28 mouse cellular contexts compared by ENCODE assay signal in the genomic region with DNA sequence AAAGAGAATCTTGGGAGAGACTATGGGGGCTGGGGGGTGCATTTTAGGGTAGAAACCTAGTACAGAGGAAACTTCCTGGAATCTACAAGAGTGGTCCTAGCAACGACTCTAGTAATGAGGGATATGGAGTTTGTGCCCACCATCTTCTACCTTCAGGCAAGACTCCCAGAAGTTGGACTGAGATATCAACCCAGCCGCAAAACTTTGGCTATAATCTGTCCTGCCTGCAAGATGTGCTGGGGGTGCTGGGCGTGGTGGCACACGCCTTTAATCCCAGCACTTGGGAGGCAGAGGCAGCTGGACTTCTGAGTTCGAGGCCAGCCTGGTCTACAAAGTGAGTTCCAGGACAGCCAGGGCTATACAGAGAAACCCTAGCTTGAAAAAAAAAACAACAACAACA. TPM values are rescaled to one million over a fixed set of nuclear protein-coding genes. Genes with fewer than 3 reads are reported as not detected.
DNase-seq lines count a peak whose midpoint lies in the region; ATAC-seq and TF ChIP-seq lines count a peak whose summit lies in the region.
"Had no signal": no experiment of that assay in that cellular context is flagged by ENCODE, and none has a peak within 500 bp of the region (broad histone marks: within the 10 kb centered on the region; RNA-seq: fewer than 3 reads in every experiment).

No protein-coding gene starts in this region.

- WGBS in liver, embryonic 11.5 days: 69% methylated on average over 5 of the region's 5 CpGs
- WGBS in liver, embryonic 14.5 days (ENCODE audit: insufficient replicate concordance): 33% methylated on average over 5 of the region's 5 CpGs
- 95% methylated on average over 5 of the region's 5 CpGs for WGBS in intestine, postnatal 0 days

- no peak overlapping the region for H3K27ac ChIP-seq in liver, embryonic 11.5 days (ENCODE audit: low read depth, low read length)
- H3K27ac ChIP-seq in liver, embryonic 14.5 days: no peak overlapping the region
- no peak overlapping the region for H3K27ac ChIP-seq in intestine, postnatal 0 days (ENCODE audit: low read depth, low read length)
- H3K27ac ChIP-seq: embryonic facial prominence, embryonic 10.5 days; embryonic facial prominence, embryonic 12.5 days; forebrain, embryonic 13.5 days; forebrain, embryonic 15.5 days had no signal

- no peak for TF ChIP-seq CTCF in liver, embryonic 14.5 days (IDR thresholded peaks at IDR 0.05; ENCODE audit: low read depth)
- TF ChIP-seq CTCF in intestine, postnatal 0 days (IDR thresholded peaks at IDR 0.05; ENCODE audit: low read depth): no peak

- peak; percentile 46 for DNase-seq in liver
- no peak for DNase-seq in liver, embryonic 11.5 days (ENCODE audit: low spot score)
- DNase-seq in liver, embryonic 14.5 days (ENCODE audit: low read depth in 3 of 3, low spot score in 3 of 3): peak; percentile 19 to 29 (median 24)
- DNase-seq in gastrocnemius, postnatal 10 days: no peak
- DNase-seq: adrenal gland, adult 8-10 months; adrenal gland, postnatal 14 days; adrenal gland, postnatal 36 days; B cell, adult 2 months; cerebellum, adult 11-12 months; cerebellum, adult 2 months; cerebellum, adult 9-10 months; cerebellum, postnatal 10 days; cerebellum, postnatal 25 days had no signal

- no peak overlapping the region for H3K4me2 ChIP-seq in liver, embryonic 11.5 days
- H3K4me2 ChIP-seq in liver, embryonic 14.5 days (ENCODE audit: low read depth): no peak overlapping the region
- no peak overlapping the region for H3K4me2 ChIP-seq in intestine, postnatal 0 days (replicated peaks; ENCODE audit: low read depth)
- H3K4me2 ChIP-seq: embryonic facial prominence, embryonic 12.5 days; forebrain, embryonic 13.5 days; forebrain, embryonic 15.5 days had no signal

- H3K9ac ChIP-seq in liver, embryonic 11.5 days (ENCODE audit: low read depth, low read length): no peak overlapping the region
- H3K9ac ChIP-seq in liver, embryonic 14.5 days (replicated peaks): no peak overlapping the region
- H3K9ac ChIP-seq in intestine, postnatal 0 days (ENCODE audit: low read depth, low read length): no peak overlapping the region
- H3K9ac ChIP-seq: embryonic facial prominence, embryonic 12.5 days; forebrain, embryonic 13.5 days; forebrain, embryonic 15.5 days had no signal

- no peaks in the 10 kb centered on the region for H3K27me3 ChIP-seq in liver, embryonic 11.5 days (replicated peaks; ENCODE audit: control insufficient read depth, insufficient read depth, low read length)
- no peaks in the 10 kb centered on the region for H3K27me3 ChIP-seq in liver, embryonic 14.5 days (ENCODE audit: control insufficient read depth, insufficient read depth, low read length)
- no peaks in the 10 kb centered on the region for H3K27me3 ChIP-seq in intestine, postnatal 0 days (replicated peaks; ENCODE audit: control insufficient read depth, insufficient read depth, low read length)
- H3K27me3 ChIP-seq: CH12.LX; embryonic facial prominence, embryonic 12.5 days; forebrain, embryonic 13.5 days; forebrain, embryonic 15.5 days; Patski had no signal

- no peak; the same call in 1 of the 2 replicates for ATAC-seq in liver, embryonic 11.5 days (replicated peaks; ENCODE audit: low FRiP score)
- peak; percentile 37 for ATAC-seq in liver, embryonic 14.5 days (ENCODE audit: insufficient read depth)
- ATAC-seq in megakaryocyte-erythroid progenitor cell, adult 5-6 weeks (replicated peaks; ENCODE audit: low FRiP score, low TSS enrichment, poor library complexity, severe bottlenecking): 0 out of 2 replicates have a peak, but pooled peaks have one; percentile 38
- no peak for ATAC-seq in intestine, postnatal 0 days
- ATAC-seq: activated CD4-positive, CD25-positive, alpha-beta regulatory T cell, adult 4 months; CD4-positive, CD25-positive, alpha-beta regulatory T cell, adult 4 months; forebrain, embryonic 13.5 days; forebrain, embryonic 15.5 days; Patski had no signal

- no peaks in the 10 kb centered on the region for H3K9me3 ChIP-seq in liver, embryonic 11.5 days (ENCODE audit: control insufficient read depth, low read length)
- no peaks in the 10 kb centered on the region for H3K9me3 ChIP-seq in liver, embryonic 14.5 days (ENCODE audit: control insufficient read depth, low read length)
- H3K9me3 ChIP-seq in intestine, postnatal 0 days (ENCODE audit: control insufficient read depth): no peaks in the 10 kb centered on the region
- H3K9me3 ChIP-seq: embryonic facial prominence, embryonic 10.5 days; embryonic facial prominence, embryonic 12.5 days; forebrain, embryonic 13.5 days; forebrain, embryonic 15.5 days; G1E had no signal

- H3K4me1 ChIP-seq in liver, embryonic 11.5 days (replicated peaks; ENCODE audit: control insufficient read depth, insufficient read depth, low read length): peaks cover 2% of the 10 kb centered on the region; the same call in 1 of the 2 replicates
- H3K4me1 ChIP-seq in liver, embryonic 14.5 days (replicated peaks; ENCODE audit: control insufficient read depth in 2 of 2, insufficient read depth in 2 of 2, low read length in 1 of 2): peaks cover 31 to 33% of the 10 kb centered on the region in 2 experiments
- H3K4me1 ChIP-seq in intestine, postnatal 0 days (replicated peaks; ENCODE audit: control insufficient read depth, insufficient read depth, low read length): no peaks in the 10 kb centered on the region
- H3K4me1 ChIP-seq: embryonic facial prominence, embryonic 10.5 days; embryonic facial prominence, embryonic 12.5 days; forebrain, embryonic 13.5 days; forebrain, embryonic 15.5 days had no signal

- no peak overlapping the region for H3K4me3 ChIP-seq in liver, embryonic 11.5 days (ENCODE audit: low read depth, low read length)
- no peak overlapping the region for H3K4me3 ChIP-seq in liver, embryonic 14.5 days (ENCODE audit: insufficient read depth in 1 of 2, low read depth in 2 of 2, low read length in 2 of 2)
- no peak overlapping the region for H3K4me3 ChIP-seq in intestine, postnatal 0 days (ENCODE audit: low read depth, low read length)
- H3K4me3 ChIP-seq: embryonic facial prominence, embryonic 10.5 days; embryonic facial prominence, embryonic 12.5 days; forebrain, embryonic 13.5 days; forebrain, embryonic 15.5 days had no signal

- peak; percentile 52 for TF ChIP-seq EP300 in liver, embryonic 14.5 days (IDR thresholded peaks at IDR 0.05; ENCODE audit: low read depth)

- no peaks in the 10 kb centered on the region for H3K36me3 ChIP-seq in liver, embryonic 11.5 days (ENCODE audit: control insufficient read depth, insufficient read depth, low read length)
- no peaks in the 10 kb centered on the region for H3K36me3 ChIP-seq in liver, embryonic 14.5 days (replicated peaks; ENCODE audit: control insufficient read depth, insufficient read depth, low read depth)
- no peaks in the 10 kb centered on the region for H3K36me3 ChIP-seq in intestine, postnatal 0 days (ENCODE audit: control insufficient read depth, insufficient read depth)
- H3K36me3 ChIP-seq: embryonic facial prominence, embryonic 10.5 days; embryonic facial prominence, embryonic 12.5 days; forebrain, embryonic 15.5 days; G1E had no signal

RNA-seq across cellular contexts. Expression of a gene that starts 28.9 kb away (rescaled TPM):
- polyA plus RNA-seq in liver, embryonic 11.5 days (2014; fragmentation: Nextera tagmentation; extraction: Ambion mirVana): 0.30 and 0.32 TPM in 2 replicates
- polyA plus RNA-seq in liver, embryonic 14.5 days (2012; rRNA removed): 0.02 TPM in 1 of 2 replicates, not detected in the other
- not detected in 2 replicates for polyA plus RNA-seq in liver, embryonic 14.5 days (2014; fragmentation: Nextera tagmentation; extraction: Ambion mirVana)
- not detected in 2 replicates for total RNA-seq in megakaryocyte-erythroid progenitor cell, adult 5-6 weeks (2014; fragmentation: Nextera tagmentation)
- total RNA-seq in megakaryocyte-erythroid progenitor cell, adult 5-6 weeks (2017): not detected in 2 replicates
- total RNA-seq in gastrocnemius, postnatal 10 days (2021): not detected
- not detected in 2 replicates for polyA plus RNA-seq in intestine, postnatal 0 days (2015; fragmentation: Nextera tagmentation; extraction: Ambion mirVana)
- total RNA-seq: adrenal gland, adult 18-20 months; adrenal gland, adult 8-10 months; adrenal gland, postnatal 14 days; adrenal gland, postnatal 36 days; CH12.LX had no signal
- polyA plus RNA-seq: activated CD4-positive, CD25-positive, alpha-beta regulatory T cell, adult 4 months; CD4-positive, CD25-positive, alpha-beta regulatory T cell, adult 4 months; cerebellum, adult 2 months; cortical plate, adult 2 months; embryonic facial prominence, embryonic 10.5 days; embryonic facial prominence, embryonic 12.5 days; embryonic facial prominence, embryonic 14.5 days; forebrain, embryonic 11.5 days; forebrain, embryonic 13.5 days; forebrain, embryonic 15.5 days; Patski had no signal

RNA-seq across cellular contexts. Expression of a gene that starts 49.1 kb away (rescaled TPM):
- polyA plus RNA-seq in liver, embryonic 11.5 days (2014; fragmentation: Nextera tagmentation; extraction: Ambion mirVana): 0.08 TPM in 1 of 2 replicates, not detected in the other
- not detected in 2 replicates for polyA plus RNA-seq in liver, embryonic 14.5 days (2012; rRNA removed)
- polyA plus RNA-seq in liver, embryonic 14.5 days (2014; fragmentation: Nextera tagmentation; extraction: Ambion mirVana): not detected in 2 replicates
- not detected in 2 replicates for total RNA-seq in megakaryocyte-erythroid progenitor cell, adult 5-6 weeks (2014; fragmentation: Nextera tagmentation)
- not detected in 2 replicates for total RNA-seq in megakaryocyte-erythroid progenitor cell, adult 5-6 weeks (2017)
- total RNA-seq in gastrocnemius, postnatal 10 days (2021): not detected
- 0.09 TPM in 1 of 2 replicates, not detected in the other for polyA plus RNA-seq in intestine, postnatal 0 days (2015; fragmentation: Nextera tagmentation; extraction: Ambion mirVana)
- total RNA-seq: adrenal gland, adult 18-20 months; adrenal gland, adult 8-10 months; adrenal gland, postnatal 14 days; adrenal gland, postnatal 36 days; CH12.LX had no signal
- polyA plus RNA-seq: activated CD4-positive, CD25-positive, alpha-beta regulatory T cell, adult 4 months; CD4-positive, CD25-positive, alpha-beta regulatory T cell, adult 4 months; cortical plate, adult 2 months; embryonic facial prominence, embryonic 10.5 days; embryonic facial prominence, embryonic 12.5 days; embryonic facial prominence, embryonic 14.5 days; forebrain, embryonic 11.5 days; forebrain, embryonic 13.5 days; forebrain, embryonic 15.5 days; G1E; Patski had no signal

Comparison
In these comparisons a context has a peak if more than half of its experiments do, and no peak if none do; other contexts are left out.
1. DNase-seq: peak in liver (single experiment) and liver, embryonic 14.5 days (3 of 3); none in liver, embryonic 11.5 days (single experiment) and gastrocnemius, postnatal 10 days (single experiment).
2. ATAC-seq: peak in liver, embryonic 14.5 days (single experiment) and megakaryocyte-erythroid progenitor cell, adult 5-6 weeks (single experiment); none in liver, embryonic 11.5 days (single experiment) and intestine, postnatal 0 days (single experiment).